Mouse (Mus musculus) embryo, embryonic 10 days (tissue): ENCODE results near the gene Podxl2.

Experiments used
- DNase-seq: peaks from one replicate; pipeline ENCODE4 v3.0.0-alpha.2; 2015; ENCODE audit warnings: low spot score

The Podxl2 gene

GRCm38 (mm10) chr6:88874868-88875508, at the start of gene Podxl2:
TSS of gene Podxl2 (minus strand) at chr6:88875044.
- peak; percentile 88 for DNase-seq

- no peak for DNase-seq
These were observed 44.0 kb upstream of the Podxl2 start for GRCm38 (mm10) chr6:88918802-88919201.

- peak; percentile 78 for DNase-seq
These were observed 41.3 kb upstream of the Podxl2 start for GRCm38 (mm10) chr6:88916153-88916552.

GRCm38 (mm10) chr6:88915510-88915909, 40.7 kb upstream of the Podxl2 start:
- no peak for DNase-seq

- DNase-seq = no peak
These were observed 40.0 kb upstream of the Podxl2 start for GRCm38 (mm10) chr6:88914799-88915198.

DNA sequence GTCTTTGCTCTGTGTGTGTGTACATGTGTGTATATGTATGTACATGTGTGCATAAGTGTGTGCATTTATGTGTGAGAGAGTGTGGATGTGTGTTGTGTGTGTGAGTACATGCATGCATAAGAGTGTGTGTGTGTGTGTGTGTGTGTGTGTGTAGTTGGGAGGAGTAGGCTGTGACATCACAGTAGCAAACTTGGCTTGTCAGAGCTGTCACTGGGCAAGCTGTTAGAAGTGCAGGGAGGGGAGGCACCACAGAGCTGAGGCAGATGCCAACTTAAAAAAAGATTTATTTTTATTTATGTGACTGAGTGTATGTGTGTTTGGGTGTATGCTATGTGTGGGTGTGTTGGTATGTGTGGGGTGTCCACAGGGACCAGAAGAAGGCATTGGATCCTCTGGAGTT, 38.6 kb upstream of the Podxl2 start:
- no peak for DNase-seq

DNA sequence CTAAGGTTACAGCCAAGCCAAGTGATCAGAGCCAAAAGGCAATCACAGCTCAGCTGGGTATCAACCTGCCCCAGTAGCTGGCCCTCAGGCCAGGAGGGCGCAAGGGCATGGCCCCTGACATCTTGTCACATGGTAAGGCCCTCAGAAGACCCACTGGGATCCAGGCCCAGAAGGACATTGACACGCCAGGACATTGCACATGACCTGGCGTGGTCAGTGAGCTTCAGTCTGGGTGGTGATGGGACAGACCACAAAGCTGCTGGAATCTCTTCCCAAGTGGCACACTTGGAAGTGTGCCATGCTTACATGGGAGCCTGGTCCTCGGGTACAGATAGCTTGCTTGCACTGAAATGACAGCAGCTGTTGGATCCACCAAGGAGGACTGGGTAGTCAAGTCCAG, 38.2 kb upstream of the Podxl2 start:
- no peak for DNase-seq

DNA sequence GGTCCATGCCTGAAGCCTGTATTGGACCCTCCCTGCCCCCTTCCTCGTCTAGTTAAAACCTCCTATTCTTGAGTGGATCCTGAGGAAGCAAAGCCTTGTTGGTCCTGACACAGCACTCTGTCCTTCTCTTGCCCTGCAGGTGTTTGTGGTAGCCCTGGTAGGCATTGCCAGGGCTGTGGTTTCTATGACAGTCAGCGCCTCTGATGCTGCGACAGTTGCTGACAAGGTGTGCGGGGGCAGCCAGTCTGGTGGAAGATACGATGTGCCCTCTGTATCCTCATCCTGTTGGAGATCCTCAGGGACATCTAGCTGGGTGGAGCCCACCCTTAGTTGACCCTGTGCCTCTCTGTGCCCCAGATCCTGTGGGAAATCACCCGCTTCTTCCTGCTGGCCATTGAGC, 34.3 kb upstream of the Podxl2 start:
- DNase-seq = no peak

DNA sequence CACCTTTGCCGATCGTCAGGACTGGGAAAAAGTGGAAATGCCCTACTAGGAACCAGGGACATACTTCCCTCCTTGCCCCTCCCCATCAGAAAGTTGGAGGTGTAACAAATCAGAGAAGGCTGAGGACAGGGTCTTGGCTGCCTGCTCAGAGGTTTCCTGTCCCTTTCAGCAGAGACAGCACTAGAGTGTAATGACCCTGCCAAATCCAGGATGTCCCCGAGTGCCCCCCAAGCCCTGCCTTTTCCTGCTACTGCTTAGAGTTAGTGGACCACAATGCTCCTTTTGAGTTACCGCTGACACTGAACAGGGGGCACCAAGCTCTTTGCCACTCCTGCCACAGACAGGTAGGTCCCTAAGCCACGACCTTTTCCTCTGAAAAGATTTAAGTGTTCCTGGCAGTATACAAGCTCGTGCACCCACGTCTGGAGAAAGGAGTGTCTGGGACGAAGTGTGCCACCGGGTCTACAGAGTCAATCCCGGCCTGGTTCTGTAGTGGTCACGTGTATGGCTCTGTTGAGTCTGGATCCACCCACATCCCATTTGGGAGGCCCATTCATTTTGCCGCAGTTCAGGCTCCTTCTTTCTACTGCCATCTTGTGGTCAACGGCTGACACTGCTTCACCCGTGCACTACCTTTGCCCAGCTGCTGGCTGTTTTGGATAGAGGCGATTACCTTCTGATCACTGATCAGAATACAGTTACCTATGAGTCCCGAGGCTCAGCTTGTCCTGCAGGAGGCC, 31.7 kb upstream of the Podxl2 start:
- peak; percentile 87 for DNase-seq

DNA sequence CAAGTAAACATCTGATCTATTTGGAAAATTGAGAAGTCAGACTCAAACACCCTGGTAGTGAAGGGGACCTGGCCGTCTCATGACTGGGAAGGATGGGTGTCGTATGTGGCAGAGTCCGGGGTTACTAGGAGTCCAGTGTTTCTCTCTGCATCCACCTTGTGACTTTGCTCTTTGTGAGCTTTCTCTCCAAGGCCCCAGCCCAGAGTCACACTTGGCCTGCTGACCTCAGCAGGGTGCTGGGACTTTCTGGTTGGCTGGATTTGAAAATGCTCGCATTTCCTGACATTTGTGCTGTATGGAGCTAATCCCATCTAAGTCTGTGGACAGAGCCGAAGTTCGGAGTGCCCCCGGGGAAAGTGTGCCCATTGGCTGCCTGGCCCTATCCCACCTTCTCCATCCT, 30.2 kb upstream of the Podxl2 start:
- DNase-seq = no peak

DNA sequence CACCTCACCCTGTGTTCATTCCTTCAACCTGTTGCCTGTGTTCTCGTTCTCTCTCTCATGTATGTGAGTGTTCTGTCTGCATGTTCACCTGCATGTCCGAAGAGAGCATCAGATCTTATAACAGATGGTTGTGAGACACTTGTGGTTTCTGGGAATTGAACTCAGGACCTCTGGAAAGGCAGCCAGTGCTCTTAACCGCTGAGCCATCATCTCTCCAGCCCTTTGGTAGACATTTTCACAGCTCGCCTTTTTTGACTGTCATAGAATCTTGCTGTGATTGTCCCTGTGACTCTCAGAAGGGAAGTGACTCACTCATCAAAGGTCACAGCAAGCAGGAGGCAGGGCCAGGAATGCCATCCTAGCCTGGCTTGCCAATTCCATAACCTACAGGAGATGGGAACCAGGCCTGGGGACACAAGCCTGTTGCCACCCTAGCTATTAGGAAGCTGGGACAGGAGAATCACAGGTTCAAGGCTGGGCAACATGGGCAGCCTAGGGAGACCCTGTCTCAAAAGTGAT, 29.7 kb upstream of the Podxl2 start:
- DNase-seq = no peak

DNA sequence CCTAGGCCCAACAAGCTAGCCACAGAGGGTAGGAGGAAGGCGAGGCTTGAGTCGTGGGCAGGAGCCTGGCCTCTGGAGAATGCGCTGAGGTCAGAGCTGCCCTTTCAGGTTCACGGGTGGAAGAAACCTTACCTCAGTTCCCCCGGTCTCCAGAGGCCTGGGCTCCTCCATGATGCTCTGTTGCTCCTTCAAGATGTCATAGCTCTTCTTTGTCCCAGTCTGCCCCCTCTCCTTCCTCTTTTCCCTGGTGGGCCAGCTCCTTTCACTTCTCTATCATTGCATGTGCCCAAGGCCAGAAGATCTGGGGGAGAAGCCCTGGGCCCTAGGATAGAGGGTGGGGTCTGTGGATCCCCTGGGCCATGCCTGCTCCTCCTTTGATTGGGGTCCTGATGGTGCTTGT, 28.9 kb upstream of the Podxl2 start:
- DNase-seq = no peak

GRCm38 (mm10) chr6:88901947-88902820, 27.3 kb upstream of the Podxl2 start, which contains the start of gene Tpra1:
TSS of gene Tpra1 (plus strand) at chr6:88902251.
- DNase-seq = peak; percentile 95

DNA sequence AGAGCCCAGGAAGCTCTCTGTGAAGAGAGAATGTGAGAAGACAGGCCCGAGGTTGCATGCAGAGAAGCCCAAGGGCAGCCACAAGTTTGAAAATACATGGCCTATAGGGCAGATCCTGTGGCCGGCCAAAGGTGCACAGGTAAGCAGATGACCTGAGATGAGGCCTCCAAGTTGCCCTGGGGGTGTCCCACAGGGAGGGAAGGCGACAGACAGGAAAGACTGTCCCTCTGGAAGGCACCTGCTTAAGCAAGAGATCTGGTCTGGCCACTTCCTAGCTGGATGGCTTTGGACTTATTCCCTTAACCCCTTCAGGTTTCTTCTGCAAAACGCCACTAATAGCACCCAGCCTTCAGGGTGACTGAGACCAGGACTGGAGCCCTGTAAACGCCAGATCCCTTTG, 26.6 kb upstream of the Podxl2 start:
- DNase-seq = no peak

GRCm38 (mm10) chr6:88899628-88900027, 24.8 kb upstream of the Podxl2 start:
- no peak for DNase-seq

- DNase-seq = no peak
These were observed 24.2 kb upstream of the Podxl2 start for GRCm38 (mm10) chr6:88899086-88899485.

GRCm38 (mm10) chr6:88898534-88899048, 23.7 kb upstream of the Podxl2 start, which contains the start of gene Mcm2:
TSS of gene Mcm2 (minus strand) at chr6:88898780.
- DNase-seq = peak; percentile 97

DNA sequence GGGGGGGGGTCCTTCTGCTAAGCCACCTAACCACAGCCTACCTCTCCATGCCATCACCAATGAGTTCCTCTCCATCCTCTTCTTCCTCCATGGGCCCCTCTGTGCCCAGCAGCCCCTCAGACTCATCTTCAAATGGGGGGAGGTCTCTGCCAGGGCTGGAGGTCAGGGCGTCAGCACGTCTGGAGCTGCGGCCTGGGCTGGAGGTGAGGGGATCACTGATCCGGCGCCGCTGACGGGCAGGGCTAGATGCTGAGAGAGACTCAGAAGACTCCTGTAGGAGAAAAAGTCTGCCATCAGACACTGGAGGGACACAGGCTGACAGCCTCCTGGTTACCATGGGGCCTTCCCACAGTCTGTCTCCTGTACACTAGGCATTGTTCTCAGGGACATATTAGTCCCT, 22.4 kb upstream of the Podxl2 start:
- DNase-seq = no peak

DNA sequence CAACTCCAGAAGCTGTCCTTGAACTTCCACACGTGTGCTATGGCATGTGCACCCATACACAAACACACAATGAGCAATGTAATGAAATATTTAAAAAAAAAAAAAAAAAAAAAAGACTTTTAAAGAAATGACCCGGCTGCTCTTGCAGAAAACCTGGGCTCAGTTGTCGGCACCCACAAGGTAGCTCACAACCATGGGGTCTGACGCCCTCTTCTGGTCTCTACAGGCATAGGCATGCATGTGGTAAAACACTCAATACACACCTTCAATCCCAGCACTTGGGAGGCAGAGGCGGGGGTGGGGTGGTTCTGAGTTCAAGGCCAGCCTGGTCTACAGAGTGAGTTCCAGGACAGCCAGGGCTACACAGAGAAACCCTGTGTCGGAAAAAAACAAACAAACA, 21.1 kb upstream of the Podxl2 start:
- DNase-seq = no peak

GRCm38 (mm10) chr6:88893559-88893958, 18.7 kb upstream of the Podxl2 start:
- DNase-seq = peak; percentile 79

DNA sequence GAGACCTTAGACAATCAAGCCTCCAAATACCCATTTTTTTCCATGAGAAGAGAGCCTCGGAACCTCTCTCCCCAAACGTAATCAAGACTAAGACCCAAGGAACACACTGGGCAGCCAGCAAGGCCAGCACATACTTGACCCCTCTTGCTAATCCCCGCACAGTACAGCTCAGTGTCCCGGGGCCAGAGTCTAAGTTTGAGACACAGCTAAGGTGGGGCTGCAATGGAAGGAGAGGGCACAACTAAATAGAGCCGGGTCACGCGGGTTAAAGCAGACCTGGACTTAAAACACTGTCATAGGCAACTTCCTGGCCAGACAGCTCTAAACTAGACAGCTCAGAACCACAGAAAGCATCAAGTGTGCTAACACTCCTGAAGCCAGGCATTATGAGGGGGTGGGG, 16.0 kb upstream of the Podxl2 start:
- no peak for DNase-seq

DNA sequence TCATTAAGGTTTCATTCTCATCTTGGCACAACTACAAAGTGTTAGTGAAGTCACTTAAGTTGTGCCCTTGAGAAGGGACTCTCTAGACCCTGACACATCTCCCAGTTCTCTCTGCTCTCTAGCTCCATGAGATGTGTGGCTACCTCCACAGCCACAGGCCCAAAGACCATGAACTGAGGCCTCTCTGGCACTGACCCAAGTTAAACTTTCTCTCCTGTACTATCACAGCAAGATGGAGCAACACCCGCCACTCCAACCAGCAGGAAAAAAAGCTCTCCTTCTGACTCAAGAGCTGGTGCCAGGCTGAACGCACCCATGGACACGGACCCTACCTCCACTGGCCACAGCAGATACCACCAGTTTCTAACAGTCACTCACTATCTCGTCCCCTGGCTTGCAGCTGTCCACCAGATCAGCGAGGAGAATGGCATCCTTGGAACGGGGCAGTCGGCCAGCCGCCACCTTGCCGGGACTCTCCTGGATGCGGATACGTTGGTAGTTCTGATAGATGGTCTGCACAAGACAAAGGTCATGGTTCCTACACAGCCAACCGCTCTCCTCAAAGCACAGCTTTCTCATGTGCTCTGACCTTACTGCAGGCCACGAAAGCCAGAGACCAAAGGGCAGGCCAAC, 14.7 kb upstream of the Podxl2 start:
- DNase-seq = no peak
